Mouse (Mus musculus) ES-E14 (cell line): ENCODE measurements around the gene Rpl7l1. TPM values are rescaled to one million over a fixed set of nuclear protein-coding genes. Genes with fewer than 3 reads are reported as not detected.
A peak's percentile ranks its signal among the peaks of the same experiment; 100 is the strongest.

ENCODE experiments used
- DNase-seq: peaks from one replicate; pipeline ENCODE4 v3.0.0-alpha.2; 2013; ENCODE audit warnings: low read depth, low spot score
- H3K27ac ChIP-seq: 2 replicates; pipeline ENCODE4 v1.5.1; 2012; ENCODE audit warnings: low read depth, mild to moderate bottlenecking, low read length, moderate library complexity, mixed read lengths; ENCODE audit not compliant: poor library complexity, insufficient read depth, severe bottlenecking
- H3K36me3 ChIP-seq: 2 replicates; pipeline ENCODE4 v1.6.1; 2012; ENCODE audit warnings: mild to moderate bottlenecking, low read length, moderate library complexity, mixed read lengths; ENCODE audit not compliant: control insufficient read depth, poor library complexity, insufficient read depth, severe bottlenecking
- H3K4me1 ChIP-seq, 2 experiments: fragments of 150-350 bp in 1 of 2; sonication (generic) in 1 of 2; 2 replicates each; pipeline ENCODE4 v1.6.1; 2012; ENCODE audit warnings: low read length in 2 of 2, mild to moderate bottlenecking in 1 of 2, mixed read lengths in 1 of 2; ENCODE audit not compliant: control insufficient read depth in 2 of 2, insufficient read depth in 2 of 2, poor library complexity in 1 of 2
- H3K4me3 ChIP-seq, 2 experiments: fragments of 150-350 bp in 1 of 2; sonication (generic) in 1 of 2; 2 replicates each; pipeline ENCODE4 v1.5.1; 2012; ENCODE audit warnings: low read length in 2 of 2, low read depth in 1 of 2, mild to moderate bottlenecking in 1 of 2, mixed read lengths in 1 of 2; ENCODE audit not compliant: insufficient read depth in 1 of 2, poor library complexity in 1 of 2, severe bottlenecking in 1 of 2
- H3K9ac ChIP-seq: 2 replicates; pipeline ENCODE4 v1.6.1; 2012; ENCODE audit warnings: low read depth, mild to moderate bottlenecking, low read length, mixed read lengths; ENCODE audit not compliant: poor library complexity, insufficient read depth, severe bottlenecking
- H3K9me3 ChIP-seq: fragments of 150-350 bp; sonication (generic); 2 replicates; pipeline ENCODE4 v1.6.1; 2012; ENCODE audit warnings: low read depth, mild to moderate bottlenecking, low read length; ENCODE audit not compliant: control insufficient read depth, insufficient read depth
- CHD2 ChIP-seq: IDR thresholded peaks from 2 replicates; pipeline ENCODE4 v1.6.1; 2014; ENCODE audit warnings: mild to moderate bottlenecking, low read depth, low read length, inconsistent platforms
- HCFC1 ChIP-seq: IDR thresholded peaks from 2 replicates; pipeline ENCODE4 v1.6.1; 2012; ENCODE audit warnings: low read length, inconsistent platforms, borderline replicate concordance; ENCODE audit not compliant: insufficient read depth
- MAFK ChIP-seq: IDR thresholded peaks from 2 replicates; pipeline ENCODE4 v1.6.1; 2014; ENCODE audit warnings: mild to moderate bottlenecking, low read depth, low read length, inconsistent platforms; ENCODE audit not compliant: insufficient read depth
- ZC3H11A ChIP-seq: IDR thresholded peaks from 2 replicates; pipeline ENCODE4 v1.6.1; 2012; ENCODE audit warnings: low read depth, mild to moderate bottlenecking, inconsistent platforms, low read length, borderline replicate concordance
- ZNF384 ChIP-seq: IDR thresholded peaks from 2 replicates; pipeline ENCODE4 v1.6.1; 2012; ENCODE audit warnings: low read depth, low read length, inconsistent platforms
- in situ Hi-C, 2 experiments: fragments of 600-800 bp; cut with MboI; formaldehyde crosslinking; loops; one replicate each; pipeline ENCODE4 v1.15.1; 2025; ENCODE audit warnings: low sequenced_read_pairs in 2 of 2, inconsistent platforms in 1 of 2; ENCODE audit not compliant: unreplicated experiment in 2 of 2
- total RNA-seq: library from RNA; depleted of rRNA; stranded (reverse); fragments of 300-350 nt; gene quantifications from 2 replicates; pipeline ENCODE4 v1.2.3, GENCODE M21; 2012

Rpl7l1 gene
- total RNA-seq, 1 experiment: 179 TPM

DNA sequence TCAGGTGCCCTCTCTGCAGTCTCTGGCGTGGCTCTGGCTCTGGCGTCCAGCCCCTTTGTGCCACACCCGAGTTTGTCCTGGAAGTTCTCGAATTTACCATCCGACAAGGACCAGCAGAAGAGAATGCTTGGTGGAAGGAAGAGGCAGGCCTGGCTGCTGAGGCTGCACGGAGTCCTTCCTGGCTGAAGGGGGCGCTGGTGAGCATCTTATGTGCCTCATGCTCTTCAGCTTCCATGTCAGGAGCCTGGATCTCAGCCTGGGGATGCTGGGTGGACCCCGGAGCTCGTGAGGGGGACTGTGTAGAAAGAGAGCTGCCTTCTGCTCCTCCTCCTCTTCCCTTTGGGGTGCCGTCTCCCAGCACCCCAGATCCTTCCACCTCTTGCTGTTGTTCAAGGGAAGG, 46.3 kb downstream of the Rpl7l1 start:
- Histone ChIP-seq H3K9me3 (no peaks in the 10 kb centered on the region), H3K27ac (no peak overlapping the region), H3K36me3 (peaks cover 4% of the 10 kb centered on the region; the same call in 1 of the 2 replicates), H3K4me1 (peaks cover 0 to 3% of the 10 kb centered on the region in 2 experiments; a peak in 1 of 4 replicates), H3K9ac (no peak overlapping the region), H3K4me3 (no peak overlapping the region)
- peak; percentile 77 for DNase-seq
- in situ Hi-C loops: no loop called here
- TF ChIP-seq MAFK: no peak
- no peak for TF ChIP-seq ZNF384
- no peak for TF ChIP-seq CHD2
- no peak for TF ChIP-seq ZC3H11A
- no peak for TF ChIP-seq HCFC1

DNA sequence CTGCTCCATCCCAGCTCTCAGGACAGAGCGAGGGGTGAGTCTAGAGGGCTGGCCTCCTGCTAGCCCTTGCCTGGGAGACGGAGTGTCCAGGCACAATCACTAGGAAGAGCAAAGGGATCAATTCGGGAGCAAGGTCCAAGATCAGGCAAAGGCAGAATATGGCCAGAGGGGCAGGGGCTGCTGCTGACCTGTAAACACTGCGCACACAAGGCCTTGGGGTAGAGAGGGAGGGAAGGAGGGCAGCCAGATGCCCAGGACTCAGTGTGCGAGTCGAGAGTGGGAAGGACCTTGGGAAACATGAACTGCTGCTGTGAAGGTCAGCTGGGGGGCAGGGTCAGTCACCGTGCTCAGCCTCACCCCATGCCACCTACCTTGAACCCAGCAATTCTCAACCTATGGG, 47.2 kb downstream of the Rpl7l1 start:
- peaks cover 4% of the 10 kb centered on the region; the same call in 1 of the 2 replicates for H3K36me3 ChIP-seq
- in situ Hi-C loops: no loop called here
- TF ChIP-seq CHD2: no peak
- TF ChIP-seq ZC3H11A: no peak
- no peak for TF ChIP-seq HCFC1
- TF ChIP-seq ZNF384: no peak
- no peak for TF ChIP-seq MAFK

DNA sequence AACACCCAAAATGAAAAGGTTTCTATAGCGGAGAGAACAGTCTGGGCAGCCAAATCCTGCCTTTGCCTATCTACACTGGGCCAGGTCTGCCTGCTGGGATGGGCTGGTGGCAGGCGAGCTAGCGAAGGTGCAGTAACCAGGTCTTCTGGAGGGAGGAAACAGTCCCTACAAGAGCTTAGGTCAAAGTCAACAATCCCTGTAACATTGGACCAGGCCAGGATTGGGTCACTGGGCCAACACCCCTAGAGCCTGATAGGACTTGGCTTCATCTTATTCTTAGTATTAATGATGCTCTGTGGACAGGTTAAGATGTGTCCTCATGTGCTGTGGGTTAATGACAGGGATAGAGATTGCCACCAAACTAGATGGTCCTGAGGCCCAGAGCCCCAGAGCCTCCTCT, 48.4 kb downstream of the Rpl7l1 start:
- Histone ChIP-seq H3K27ac (no peak overlapping the region), H3K4me1 (peaks cover 2 to 3% of the 10 kb centered on the region in 2 experiments; a peak in 2 of 4 replicates), H3K36me3 (peaks cover 4% of the 10 kb centered on the region; the same call in 1 of the 2 replicates), H3K9me3 (no peaks in the 10 kb centered on the region), H3K4me3 (no peak overlapping the region), H3K9ac (no peak overlapping the region)
- in situ Hi-C loops: no loop called here
- TF ChIP-seq HCFC1 (no peak), CHD2 (no peak), ZNF384 (no peak), ZC3H11A (no peak), MAFK (no peak)
- no peak for DNase-seq

More for the DNA sequence above, 47.2 kb downstream of the Rpl7l1 start:
- H3K27ac ChIP-seq: no peak overlapping the region
- H3K4me3 ChIP-seq: no peak overlapping the region
- H3K4me1 ChIP-seq: peaks cover 0 to 3% of the 10 kb centered on the region in 2 experiments; a peak in 1 of 4 replicates
- no peak overlapping the region for H3K9ac ChIP-seq
- no peaks in the 10 kb centered on the region for H3K9me3 ChIP-seq
- no peak for DNase-seq

DNA sequence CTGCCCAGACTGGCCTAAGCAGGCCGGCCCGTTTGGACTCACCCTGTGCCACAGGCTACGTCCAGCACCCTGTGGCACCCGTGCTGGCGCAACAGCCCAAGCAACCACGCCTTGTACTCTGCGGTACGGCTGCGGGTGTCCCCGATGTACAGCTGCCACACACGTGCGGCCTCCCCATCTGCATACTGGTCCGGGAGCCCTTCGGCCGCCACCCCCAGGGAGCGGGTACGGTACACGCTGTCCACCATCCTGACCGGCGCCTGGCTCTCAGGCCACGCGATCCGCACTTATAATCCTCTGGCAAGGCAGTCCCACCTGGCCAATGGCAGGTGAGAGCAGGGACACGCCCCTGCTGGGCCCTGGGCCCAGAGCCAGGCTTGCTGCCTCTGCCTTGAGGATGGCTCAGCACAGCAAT, 53.6 kb downstream of the Rpl7l1 start, which contains the start of gene Gnmt:
TSS of gene Gnmt (minus strand) at position 265 of the 415 bp plus-strand sequence.
- Histone ChIP-seq H3K27ac (no peak within 1 kb of the TSS), H3K9me3 (no peaks in the 10 kb centered on the region)
- TF ChIP-seq MAFK (no peak), ZC3H11A (no peak), ZNF384 (no peak), HCFC1 (no peak), CHD2 (no peak)

DNA sequence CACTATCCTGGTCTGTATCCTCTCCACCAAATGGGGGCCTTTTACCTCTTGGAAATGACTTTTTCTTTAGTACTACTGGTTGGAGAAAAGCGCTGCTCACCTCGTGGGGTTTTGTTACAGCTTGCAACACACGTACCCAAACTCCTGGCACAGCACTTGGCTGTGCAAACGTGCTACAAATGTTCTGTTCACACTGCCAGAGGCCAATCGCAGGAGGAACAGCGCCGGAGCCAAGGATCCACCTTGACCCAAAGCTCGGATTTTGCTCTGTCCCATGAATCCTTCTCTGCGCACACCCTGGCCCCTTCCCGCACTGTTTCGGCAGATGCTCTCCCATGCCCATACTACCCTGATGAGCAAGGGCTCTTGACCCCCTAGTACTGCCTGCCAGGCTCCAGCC, 54.0 kb downstream of the Rpl7l1 start:
- no peak for DNase-seq
- in situ Hi-C loops: no loop called here
- peaks cover 2% of the 10 kb centered on the region; the same call in 1 of the 2 replicates for H3K36me3 ChIP-seq
- H3K4me3 ChIP-seq: peak overlapping the region; percentile 61 to 86
- no peak overlapping the region for H3K27ac ChIP-seq
- H3K9ac ChIP-seq: peak overlapping the region; percentile 8; the same call in 1 of the 2 replicates
- peaks cover 0 to 2% of the 10 kb centered on the region in 2 experiments; a peak in 2 of 4 replicates for H3K4me1 ChIP-seq
- no peaks in the 10 kb centered on the region for H3K9me3 ChIP-seq
- no peak for TF ChIP-seq HCFC1
- TF ChIP-seq MAFK: no peak
- no peak for TF ChIP-seq ZNF384
- TF ChIP-seq CHD2: no peak
- TF ChIP-seq ZC3H11A: no peak

More for the DNA sequence above, 53.6 kb downstream of the Rpl7l1 start, which contains the start of gene Gnmt:
- H3K9ac ChIP-seq: peak within 1 kb of the TSS; percentile 8
- peak within 1 kb of the TSS; percentile 61 to 86 for H3K4me3 ChIP-seq
- H3K36me3 ChIP-seq: no peaks in the 10 kb centered on the region; the same call in 1 of the 2 replicates
- DNase-seq: no peak
- peaks cover 0 to 2% of the 10 kb centered on the region in 2 experiments; a peak in 2 of 4 replicates for H3K4me1 ChIP-seq
- in situ Hi-C loops: no loop called here
